Mouse (Mus musculus): Measurements from ENCODE around the gene Eif2ak3. TPM values are rescaled to one million over a fixed set of nuclear protein-coding genes. Genes with fewer than 3 reads are reported as not detected.

The Eif2ak3 gene
- total RNA-seq, 2 experiments from 2014 or later: 22.0 to 24.8 TPM

DNA sequence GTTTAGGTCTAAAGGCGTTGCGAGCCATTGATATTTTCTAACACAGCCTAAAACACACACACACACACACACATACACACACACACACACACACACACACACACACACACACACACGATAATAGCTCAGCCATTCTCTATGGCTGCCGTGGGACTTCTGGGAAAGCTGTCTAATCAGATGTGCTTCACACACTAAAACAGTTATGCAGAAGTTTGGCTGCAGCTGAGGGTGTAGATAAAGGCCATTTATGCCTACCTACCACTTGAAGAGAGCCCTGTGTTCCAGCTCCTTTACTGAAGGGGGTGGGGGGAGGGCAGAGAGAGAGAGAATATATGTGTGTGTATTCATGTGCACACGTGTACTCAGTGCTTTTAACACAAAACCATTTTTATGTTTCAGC is 59.4 kb downstream of the Eif2ak3 start:
- DNase-seq: no peak

DNA sequence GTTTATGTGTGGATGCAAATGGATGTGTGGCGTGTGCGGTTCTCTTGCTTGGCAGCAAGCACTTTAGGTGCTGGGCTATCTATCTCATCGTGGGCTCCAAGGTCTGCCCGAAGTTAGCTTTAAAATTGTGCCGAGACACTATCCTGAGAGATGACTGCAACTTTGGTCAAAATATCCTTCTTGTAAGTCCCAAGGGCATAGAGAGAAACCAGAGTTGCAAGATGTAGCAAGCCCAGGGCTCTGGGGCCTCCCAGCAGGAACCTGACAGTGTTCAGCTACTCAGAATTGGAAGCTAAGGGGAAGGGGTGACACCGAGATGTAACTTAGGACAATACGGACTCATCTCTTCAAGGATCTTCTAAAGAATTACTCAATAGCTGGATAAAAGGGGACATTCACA is 65.3 kb downstream of the Eif2ak3 start:
- DNase-seq: no peak

GRCm38 (mm10) chr6:70910285-70910684 is 66.0 kb downstream of the Eif2ak3 start:
- no peak for DNase-seq

GRCm38 (mm10) chr6:70911668-70912395 is 67.5 kb downstream of the Eif2ak3 start:
- peak; percentile 35 to 50 for DNase-seq

GRCm38 (mm10) chr6:70912396-70912765 is 68.1 kb downstream of the Eif2ak3 start:
- DNase-seq: no peak

DNA sequence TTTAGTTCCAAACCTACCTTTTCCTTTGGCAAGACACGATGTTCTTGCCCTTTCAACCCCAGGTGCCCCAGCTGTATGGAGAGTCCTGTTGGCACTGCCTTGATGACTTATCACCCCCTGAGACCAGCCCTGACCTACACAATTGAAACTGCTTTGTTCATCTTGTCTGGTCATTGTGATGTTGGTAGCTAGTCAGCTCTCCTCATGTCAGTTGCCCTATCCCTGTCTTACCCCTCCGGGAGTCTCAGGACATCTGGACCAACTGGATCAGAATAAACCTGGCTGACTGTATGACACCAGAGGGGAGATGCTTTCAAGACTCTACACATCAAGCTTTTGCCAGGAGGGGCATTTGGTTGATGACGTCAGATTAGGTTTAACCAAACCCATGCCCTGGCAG is 74.5 kb downstream of the Eif2ak3 start, which contains the start of gene Tex37:
Gene Tex37 (minus strand): TSS at position 101 of the 400 bp plus-strand sequence.
- DNase-seq: no peak

DNA sequence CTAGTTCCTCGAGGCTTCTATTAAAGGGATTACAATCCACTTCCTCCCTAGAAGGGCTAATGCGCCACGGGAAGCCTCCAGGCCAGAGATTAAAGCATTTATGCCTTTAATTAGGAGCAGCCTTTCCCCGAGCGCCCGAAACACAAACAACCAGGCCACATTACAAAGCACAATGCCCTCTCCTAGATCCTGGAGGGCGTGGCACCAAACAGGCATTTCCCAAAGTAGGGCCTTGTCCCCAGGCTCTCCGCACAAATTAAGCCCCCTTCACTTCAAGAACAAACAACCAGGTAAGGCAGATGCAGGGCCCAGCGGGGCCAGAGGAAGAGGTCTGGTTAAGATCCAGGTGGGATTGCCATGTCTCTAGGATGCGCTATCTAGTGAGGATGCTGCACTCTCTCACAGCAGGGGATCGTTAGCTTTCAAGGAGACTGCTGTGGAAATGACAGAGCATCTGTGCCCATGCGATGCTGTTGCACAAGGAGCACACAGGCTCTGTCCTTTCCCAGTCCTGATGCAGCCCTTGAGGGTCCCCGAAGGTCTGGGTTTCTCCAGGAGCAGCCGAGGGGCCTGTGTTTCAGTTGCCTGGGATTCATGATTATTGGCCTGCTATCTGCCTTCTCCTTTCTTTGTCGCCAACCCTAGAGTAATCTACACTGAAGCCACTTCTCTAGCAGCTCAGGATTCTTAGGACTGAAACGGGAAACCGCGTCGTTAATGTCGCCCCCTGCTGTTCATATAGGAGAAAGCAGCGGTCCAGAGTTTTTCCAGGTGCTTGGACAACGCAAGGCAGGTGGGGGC is 77.2 kb downstream of the Eif2ak3 start:
- peak; percentile 37 to 44 for DNase-seq

GRCm38 (mm10) chr6:70931801-70932200 is 87.5 kb downstream of the Eif2ak3 start:
- no peak for DNase-seq

GRCm38 (mm10) chr6:70953274-70953673 is 109.0 kb downstream of the Eif2ak3 start:
- DNase-seq: no peak

DNA sequence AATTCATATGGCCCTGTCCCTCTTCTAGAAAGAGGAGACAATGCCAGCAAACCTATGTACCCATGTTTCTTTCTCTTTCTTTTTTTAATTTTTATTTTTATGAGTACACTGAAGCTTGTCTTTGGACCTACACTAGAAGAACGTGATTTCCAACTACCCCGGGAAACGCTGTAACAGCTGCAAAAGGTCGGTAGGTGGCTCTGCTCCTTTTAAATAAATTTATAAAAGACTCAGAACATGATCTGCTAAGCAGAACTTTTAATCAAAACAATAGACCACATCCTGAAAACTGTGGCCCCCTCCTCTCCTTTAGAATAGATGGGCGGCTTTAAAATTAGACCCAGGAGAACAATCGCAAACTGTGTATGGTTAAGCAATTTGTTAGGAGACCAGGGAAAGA is 109.7 kb downstream of the Eif2ak3 start:
- DNase-seq: no peak

Other genes starting within 250 kb of the Eif2ak3 start
- 10 to 100 TPM; 11.7 to 13.0 TPM for gene Rpia, start 52.3 kb upstream of the Eif2ak3 start, total RNA-seq (2021)
- not detected for gene Tex37, start 74.4 kb downstream of the Eif2ak3 start, total RNA-seq (2021)
- gene Foxi3, start 112.0 kb downstream of the Eif2ak3 start, total RNA-seq (2021): not detected

All from layer of hippocampus, postnatal 36 days (tissue).